Mouse (Mus musculus): ENCODE data around the gene 1700022I11Rik.

- TF ChIP-seq CTCF (IDR thresholded peaks at IDR 0.05; ENCODE audit: borderline replicate concordance, control insufficient read depth, extremely low read depth, insufficient read depth, low read length, poor library complexity) (no peak), POLR2A (IDR thresholded peaks at IDR 0.05; ENCODE audit: control insufficient read depth, extremely low read depth, insufficient read depth, low read length, poor library complexity) (no peak)
Measured at GRCm38 (mm10) chr4:42978062-42978461, 8.7 kb downstream of the 1700022I11Rik start.
